Mouse (Mus musculus): Measurements from ENCODE around the gene Pald1. TPM values are rescaled to one million over a fixed set of nuclear protein-coding genes. Genes with fewer than 3 reads are reported as not detected.

Gene Pald1
- total RNA-seq, 2 experiments from 2014 or later, result 17.6 to 18.8 TPM

- intact Hi-C loops (cut with DNase I), result loop anchor here (10.0 kb wide), 1 partner anchor 311 kb away; no protein-coding TSS in a partner anchor
These were observed 39.4 kb downstream of the Pald1 start for GRCm38 (mm10) chr10:61343950-61344349.

GRCm38 (mm10) chr10:61342750-61343149 is 40.6 kb downstream of the Pald1 start:
- intact Hi-C loops (cut with DNase I), result loop anchor here (10.0 kb wide), 1 partner anchor 312 kb away; no protein-coding TSS in a partner anchor
- no peak for DNase-seq (ENCODE audit: extremely low spot score in 1 of 2, low spot score in 2 of 2)

More at GRCm38 (mm10) chr10:61343950-61344349, 39.4 kb downstream of the Pald1 start:
- peak in 1 of 2 experiments; percentile 74 for DNase-seq (ENCODE audit: extremely low spot score in 1 of 2, low spot score in 2 of 2)

- intact Hi-C loops (cut with DNase I), result loop anchor here (2.0 to 10.0 kb wide), 2 partner anchors 57 to 313 kb away; no protein-coding TSS in a partner anchor
- peak; percentile 66 to 82 for DNase-seq (ENCODE audit: extremely low spot score in 1 of 2, low spot score in 2 of 2)
These were observed 41.8 kb downstream of the Pald1 start for GRCm38 (mm10) chr10:61341557-61341956.

GRCm38 (mm10) chr10:61341045-61341444 is 42.3 kb downstream of the Pald1 start:
- intact Hi-C loops (cut with DNase I), result loop anchor here (2.0 to 10.0 kb wide), 2 partner anchors 58 to 314 kb away; no protein-coding TSS in a partner anchor
- no peak for DNase-seq (ENCODE audit: extremely low spot score in 1 of 2, low spot score in 2 of 2)

- DNase-seq (ENCODE audit: extremely low spot score in 1 of 2, low spot score in 2 of 2), result no peak
- intact Hi-C loops (cut with DNase I), result loop anchor here (2.0 to 10.0 kb wide), 2 partner anchors 59 to 315 kb away; no protein-coding TSS in a partner anchor
These were observed 43.1 kb downstream of the Pald1 start for GRCm38 (mm10) chr10:61340247-61340646.

GRCm38 (mm10) chr10:61339216-61339615 is 44.1 kb downstream of the Pald1 start:
- DNase-seq (ENCODE audit: extremely low spot score in 1 of 2, low spot score in 2 of 2), result no peak
- intact Hi-C loops (cut with DNase I), result no loop called here

- intact Hi-C loops (cut with DNase I), result no loop called here
- no peak for DNase-seq (ENCODE audit: extremely low spot score in 1 of 2, low spot score in 2 of 2)
These were observed 45.7 kb downstream of the Pald1 start for GRCm38 (mm10) chr10:61337665-61338064.

- DNase-seq (ENCODE audit: extremely low spot score in 1 of 2, low spot score in 2 of 2), result no peak
- intact Hi-C loops (cut with DNase I), result loop anchor here (1.0 kb wide), 1 partner anchor 137 kb away; no protein-coding TSS in a partner anchor
These were observed 46.7 kb downstream of the Pald1 start for GRCm38 (mm10) chr10:61336592-61336991.

- intact Hi-C loops (cut with DNase I), result loop anchor here (1.0 kb wide), 1 partner anchor 137 kb away; no protein-coding TSS in a partner anchor
These were observed 47.2 kb downstream of the Pald1 start for GRCm38 (mm10) chr10:61336137-61336536.

GRCm38 (mm10) chr10:61334545-61334944 is 48.8 kb downstream of the Pald1 start:
- intact Hi-C loops (cut with DNase I), result loop anchor here (5.0 kb wide), 1 partner anchor 57 kb away; no protein-coding TSS in a partner anchor
- no peak for DNase-seq (ENCODE audit: extremely low spot score in 1 of 2, low spot score in 2 of 2)

More at GRCm38 (mm10) chr10:61336137-61336536, 47.2 kb downstream of the Pald1 start:
- peak; percentile 70 to 85 for DNase-seq (ENCODE audit: extremely low spot score in 1 of 2, low spot score in 2 of 2)

- intact Hi-C loops (cut with DNase I), result loop anchor here (5.0 kb wide), 1 partner anchor 54 kb away; no protein-coding TSS in a partner anchor
- DNase-seq (ENCODE audit: extremely low spot score in 1 of 2, low spot score in 2 of 2), result peak; percentile 64 to 80
These were observed 52.3 kb downstream of the Pald1 start for GRCm38 (mm10) chr10:61331046-61331445.

GRCm38 (mm10) chr10:61328927-61329326 is 54.4 kb downstream of the Pald1 start:
- no peak for DNase-seq (ENCODE audit: extremely low spot score in 1 of 2, low spot score in 2 of 2)
- intact Hi-C loops (cut with DNase I), result no loop called here

- DNase-seq (ENCODE audit: extremely low spot score in 1 of 2, low spot score in 2 of 2), result no peak
- intact Hi-C loops (cut with DNase I), result no loop called here
These were observed 55.8 kb downstream of the Pald1 start for GRCm38 (mm10) chr10:61327545-61327944.

GRCm38 (mm10) chr10:61325782-61326328 is 57.5 kb downstream of the Pald1 start:
- no peak for DNase-seq (ENCODE audit: extremely low spot score in 1 of 2, low spot score in 2 of 2)
- intact Hi-C loops (cut with DNase I), result no loop called here

GRCm38 (mm10) chr10:61324717-61325116 is 58.6 kb downstream of the Pald1 start:
- intact Hi-C loops (cut with DNase I), result no loop called here
- no peak for DNase-seq (ENCODE audit: extremely low spot score in 1 of 2, low spot score in 2 of 2)

- DNase-seq (ENCODE audit: extremely low spot score in 1 of 2, low spot score in 2 of 2), result no peak
- intact Hi-C loops (cut with DNase I), result no loop called here
These were observed 64.8 kb downstream of the Pald1 start for GRCm38 (mm10) chr10:61318527-61318926.

GRCm38 (mm10) chr10:61315324-61315880 is 67.9 kb downstream of the Pald1 start:
- intact Hi-C loops (cut with DNase I), result no loop called here
- peak in 1 of 2 experiments; percentile 12 for DNase-seq (ENCODE audit: extremely low spot score in 1 of 2, low spot score in 2 of 2)

GRCm38 (mm10) chr10:61313750-61314149 is 69.6 kb downstream of the Pald1 start:
- DNase-seq (ENCODE audit: extremely low spot score in 1 of 2, low spot score in 2 of 2), result no peak
- intact Hi-C loops (cut with DNase I), result no loop called here

- intact Hi-C loops (cut with DNase I), result no loop called here
- DNase-seq (ENCODE audit: extremely low spot score in 1 of 2, low spot score in 2 of 2), result peak in 1 of 2 experiments; percentile 2
These were observed 70.6 kb downstream of the Pald1 start for GRCm38 (mm10) chr10:61312754-61313153.

GRCm38 (mm10) chr10:61312159-61312558 is 71.2 kb downstream of the Pald1 start:
- peak in 1 of 2 experiments; percentile 15 for DNase-seq (ENCODE audit: extremely low spot score in 1 of 2, low spot score in 2 of 2)
- intact Hi-C loops (cut with DNase I), result no loop called here

Data from left cerebral cortex, postnatal 10 days (tissue).